Mouse (Mus musculus): Measurements from ENCODE around the gene Gosr2.

GRCm38 (mm10) chr11:103647921-103648620, 49.6 kb downstream of the Gosr2 start:
- no peak for TF ChIP-seq CTCF (IDR thresholded peaks at IDR 0.05; ENCODE audit: extremely low read depth, insufficient read depth, low read length)
- TF ChIP-seq POLR2A (IDR thresholded peaks at IDR 0.05; ENCODE audit: extremely low read depth, insufficient read depth, low read length): no peak

Measured in cortical plate, adult 2 months (tissue).